Mouse (Mus musculus): Measurements from ENCODE around the gene C130050O18Rik. TPM values are rescaled to one million over a fixed set of nuclear protein-coding genes. Genes with fewer than 3 reads are reported as not detected.

C130050O18Rik gene
- total and polyA plus RNA-seq, 2 experiments = 0.18 to 1.6 TPM

- Histone ChIP-seq H3K27me3 (ENCODE audit: control insufficient read depth, insufficient read depth, low read length) (no peaks in the 10 kb centered on the region), H3K9ac (ENCODE audit: low read depth, low read length) (no peak overlapping the region), H3K4me3 (ENCODE audit: insufficient read depth, low read depth, low read length) (no peak overlapping the region), H3K27ac (replicated peaks; ENCODE audit: insufficient read depth, low read depth, low read length) (peak overlapping the region; percentile 45; the same call in 1 of the 2 replicates), H3K4me1 (ENCODE audit: control insufficient read depth, insufficient read depth, low read length) (no peaks in the 10 kb centered on the region; the same call in 1 of the 2 replicates), H3K36me3 (ENCODE audit: control insufficient read depth, insufficient read depth, low read length) (no peaks in the 10 kb centered on the region), H3K79me2 (ENCODE audit: control insufficient read depth, insufficient read depth, low read length) (no peaks in the 10 kb centered on the region)
- 61% methylated on average over 4 of the region's 4 CpGs for WGBS
- TF ChIP-seq CTCF (IDR thresholded peaks at IDR 0.05; ENCODE audit: low read depth, low read length) = no peak
- TF ChIP-seq POLR2A (IDR thresholded peaks at IDR 0.05; ENCODE audit: extremely low read depth, insufficient read depth, low read length) = no peak
- no peak for DNase-seq (ENCODE audit: extremely low read depth, low read depth, low spot score)
Observed at GRCm38 (mm10) chr5:139464874-139465273, 59.8 kb downstream of the C130050O18Rik start.

Other genes starting within 250 kb of the C130050O18Rik start
- 15.6 and 15.8 TPM in 2 replicates for gene Sun1, start 204.6 kb upstream of the C130050O18Rik start, total RNA-seq (2014; rRNA removed)
- 6.7 and 8.8 TPM in 2 replicates for gene Sun1, start 204.6 kb upstream of the C130050O18Rik start, polyA plus RNA-seq (2012; rRNA removed)
- 20.9 and 26.5 TPM in 2 replicates for gene Get4, start 153.0 kb upstream of the C130050O18Rik start, total RNA-seq (2014; rRNA removed)
- gene Get4, start 153.0 kb upstream of the C130050O18Rik start, polyA plus RNA-seq (2012; rRNA removed) = 62.3 and 69.1 TPM in 2 replicates
- gene Adap1, start 79.7 kb upstream of the C130050O18Rik start, total RNA-seq (2014; rRNA removed) = 1.5 TPM in 2 replicates
- 0.60 and 1.3 TPM in 2 replicates for gene Adap1, start 79.7 kb upstream of the C130050O18Rik start, polyA plus RNA-seq (2012; rRNA removed)
- gene Cox19, start 53.9 kb upstream of the C130050O18Rik start, total RNA-seq (2014; rRNA removed) = 23.6 and 25.2 TPM in 2 replicates
- 82.4 and 86.1 TPM in 2 replicates for gene Cox19, start 53.9 kb upstream of the C130050O18Rik start, polyA plus RNA-seq (2012; rRNA removed)
- gene Cyp2w1, start 52.7 kb upstream of the C130050O18Rik start, total RNA-seq (2014; rRNA removed) = not detected in 2 replicates
- not detected in 2 replicates for gene Cyp2w1, start 52.7 kb upstream of the C130050O18Rik start, polyA plus RNA-seq (2012; rRNA removed)
- gene Gpr146, start 27.6 kb upstream of the C130050O18Rik start, total RNA-seq (2014; rRNA removed) = 36.5 and 57.1 TPM in 2 replicates
- 43.5 and 70.7 TPM in 2 replicates for gene Gpr146, start 27.6 kb upstream of the C130050O18Rik start, polyA plus RNA-seq (2012; rRNA removed)
- 0.07 TPM in 1 of 2 replicates, not detected in the other for gene Gper1, start 17.9 kb downstream of the C130050O18Rik start, total RNA-seq (2014; rRNA removed)
- 0.02 and 0.05 TPM in 2 replicates for gene Gper1, start 17.9 kb downstream of the C130050O18Rik start, polyA plus RNA-seq (2012; rRNA removed)
- gene 3110082I17Rik, start 55.2 kb downstream of the C130050O18Rik start, total RNA-seq (2014; rRNA removed) = 1.6 and 2.6 TPM in 2 replicates
- gene 3110082I17Rik, start 55.2 kb downstream of the C130050O18Rik start, polyA plus RNA-seq (2012; rRNA removed) = 2.2 and 7.4 TPM in 2 replicates
- 3.9 and 5.2 TPM in 2 replicates for gene Zfand2a, start 79.3 kb downstream of the C130050O18Rik start, total RNA-seq (2014; rRNA removed)
- 6.4 and 6.5 TPM in 2 replicates for gene Zfand2a, start 79.3 kb downstream of the C130050O18Rik start, polyA plus RNA-seq (2012; rRNA removed)
- not detected in 2 replicates for gene Uncx, start 138.2 kb downstream of the C130050O18Rik start, total RNA-seq (2014; rRNA removed)
- not detected in 2 replicates for gene Uncx, start 138.2 kb downstream of the C130050O18Rik start, polyA plus RNA-seq (2012; rRNA removed)